Mouse (Mus musculus): ENCODE data around the gene Col4a2. TPM values are rescaled to one million over a fixed set of nuclear protein-coding genes. Genes with fewer than 3 reads are reported as not detected.
A peak's percentile ranks its signal among the peaks of the same experiment; 100 is the strongest.

The Col4a2 gene
- polyA plus RNA-seq, 1 experiment from 2014 or later: 44.5 TPM

DNA sequence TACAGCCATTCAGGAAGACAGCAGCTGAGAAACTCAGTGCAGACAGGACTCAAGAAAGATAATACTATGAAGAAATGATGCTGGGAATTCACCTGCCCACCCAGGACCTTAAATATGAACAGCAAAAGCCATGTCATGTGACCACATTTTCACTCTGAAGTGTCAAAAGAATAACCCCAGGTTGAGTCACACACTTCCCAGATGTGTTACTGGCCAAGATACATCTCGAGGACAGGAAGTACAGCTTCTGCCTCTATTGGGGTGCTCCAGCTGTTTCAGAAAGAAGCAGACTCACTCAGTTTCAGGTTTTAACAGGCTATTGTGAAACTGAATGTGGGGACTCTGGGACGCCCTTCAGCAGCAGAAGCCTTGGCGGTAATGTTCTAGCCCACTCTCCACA, 140.0 kb downstream of the Col4a2 start:
- H3K4me3 ChIP-seq (ENCODE audit: low read depth, low read length): no peak overlapping the region
- H3K9ac ChIP-seq (ENCODE audit: low read depth, low read length): no peak overlapping the region
- no peak overlapping the region for H3K27ac ChIP-seq (ENCODE audit: low read depth, low read length)
- no peak for TF ChIP-seq CTCF (IDR thresholded peaks at IDR 0.05; ENCODE audit: low read depth)
- H3K4me1 ChIP-seq (replicated peaks; ENCODE audit: control insufficient read depth, insufficient read depth, low read length): peaks cover 3% of the 10 kb centered on the region
- H3K9me3 ChIP-seq (ENCODE audit: control insufficient read depth): no peaks in the 10 kb centered on the region
- H3K27me3 ChIP-seq (replicated peaks; ENCODE audit: control insufficient read depth, insufficient read depth, low read length): no peaks in the 10 kb centered on the region
- H3K4me2 ChIP-seq (replicated peaks; ENCODE audit: low read depth): no peak overlapping the region
- H3K36me3 ChIP-seq (ENCODE audit: control insufficient read depth, insufficient read depth): peaks cover 15% of the 10 kb centered on the region; the same call in 1 of the 2 replicates
- no peak for ATAC-seq
- WGBS: 71% methylated on average over 3 of the region's 3 CpGs

DNA sequence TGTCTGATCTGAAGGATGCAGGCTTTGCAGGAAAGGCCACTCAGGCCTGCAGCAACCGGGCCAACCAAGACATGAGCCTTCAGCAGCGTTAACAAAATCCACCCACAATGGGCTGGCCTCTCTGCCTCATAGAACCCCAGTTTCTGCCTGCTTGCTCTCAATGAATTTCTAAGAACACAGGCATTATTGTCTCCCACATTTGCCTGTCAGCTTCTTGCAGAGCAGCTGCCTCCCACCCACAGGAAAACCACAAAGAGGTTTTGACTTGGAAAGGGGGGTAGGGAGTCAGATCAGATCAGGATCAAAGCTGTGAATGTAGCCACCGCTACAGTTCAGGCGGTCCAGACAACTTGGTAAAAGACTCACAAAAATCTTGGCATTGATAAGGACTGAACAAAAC, 140.4 kb downstream of the Col4a2 start:
- no peak overlapping the region for H3K27ac ChIP-seq (ENCODE audit: low read depth, low read length)
- H3K36me3 ChIP-seq (ENCODE audit: control insufficient read depth, insufficient read depth): peaks cover 14% of the 10 kb centered on the region; the same call in 1 of the 2 replicates
- WGBS: 72% methylated on average over 4 of the region's 4 CpGs
- no peak overlapping the region for H3K4me3 ChIP-seq (ENCODE audit: low read depth, low read length)
- no peaks in the 10 kb centered on the region for H3K27me3 ChIP-seq (replicated peaks; ENCODE audit: control insufficient read depth, insufficient read depth, low read length)
- TF ChIP-seq CTCF (IDR thresholded peaks at IDR 0.05; ENCODE audit: low read depth): no peak
- peaks cover 6% of the 10 kb centered on the region for H3K4me1 ChIP-seq (replicated peaks; ENCODE audit: control insufficient read depth, insufficient read depth, low read length)
- H3K4me2 ChIP-seq (replicated peaks; ENCODE audit: low read depth): no peak overlapping the region
- H3K9me3 ChIP-seq (ENCODE audit: control insufficient read depth): no peaks in the 10 kb centered on the region
- no peak for ATAC-seq
- H3K9ac ChIP-seq (ENCODE audit: low read depth, low read length): no peak overlapping the region

DNA sequence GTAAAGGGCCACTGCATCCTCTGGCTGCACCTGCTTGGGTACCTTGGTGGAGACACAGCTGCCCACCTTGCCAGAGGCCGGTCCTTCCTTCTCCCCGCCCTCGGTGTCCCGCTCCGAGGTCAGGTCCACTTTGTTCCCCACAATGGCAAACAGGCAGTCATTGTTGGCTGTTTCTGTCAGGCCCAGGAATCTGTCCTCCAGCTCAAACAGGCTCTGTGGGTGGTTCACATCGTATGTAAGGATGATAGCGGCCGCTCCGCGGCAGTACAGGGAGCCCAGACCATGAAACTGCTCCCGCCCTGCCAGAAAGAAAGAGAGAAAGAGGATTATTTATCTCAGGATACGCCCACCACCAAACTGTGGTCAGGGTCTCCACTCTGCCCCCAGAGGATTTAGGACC, 141.6 kb downstream of the Col4a2 start:
- Histone ChIP-seq H3K4me1 (replicated peaks; ENCODE audit: control insufficient read depth, insufficient read depth, low read length) (peaks cover 12% of the 10 kb centered on the region), H3K4me2 (replicated peaks; ENCODE audit: low read depth) (no peak overlapping the region), H3K9ac (ENCODE audit: low read depth, low read length) (no peak overlapping the region), H3K4me3 (ENCODE audit: low read depth, low read length) (no peak overlapping the region), H3K9me3 (ENCODE audit: control insufficient read depth) (no peaks in the 10 kb centered on the region), H3K27me3 (replicated peaks; ENCODE audit: control insufficient read depth, insufficient read depth, low read length) (no peaks in the 10 kb centered on the region), H3K36me3 (ENCODE audit: control insufficient read depth, insufficient read depth) (peaks cover 7% of the 10 kb centered on the region; the same call in 1 of the 2 replicates), H3K27ac (ENCODE audit: low read depth, low read length) (no peak overlapping the region)
- ATAC-seq: no peak
- WGBS: 70% methylated on average over 12 of the region's 12 CpGs
- no peak for TF ChIP-seq CTCF (IDR thresholded peaks at IDR 0.05; ENCODE audit: low read depth)

DNA sequence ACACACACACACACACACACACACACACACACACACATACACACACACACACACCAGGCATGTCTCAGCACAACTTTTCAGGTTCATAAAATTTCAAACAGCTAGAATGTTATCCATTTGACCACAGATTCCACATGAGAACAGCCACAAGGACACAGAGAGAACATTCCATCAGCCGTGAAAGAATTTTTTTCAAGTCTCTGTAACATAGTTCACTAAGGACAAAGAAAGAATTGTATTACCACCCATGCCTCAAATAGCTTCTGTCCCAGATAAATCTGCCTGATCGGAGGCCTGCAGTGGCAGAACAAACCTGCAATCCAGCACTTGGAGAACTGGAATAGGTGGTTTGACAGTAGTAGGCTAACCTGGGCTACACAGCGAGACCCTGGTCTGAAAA, 144.7 kb downstream of the Col4a2 start:
- no peak for TF ChIP-seq CTCF (IDR thresholded peaks at IDR 0.05; ENCODE audit: low read depth)
- no peak overlapping the region for H3K9ac ChIP-seq (ENCODE audit: low read depth, low read length)
- no peak for ATAC-seq
- no peak overlapping the region for H3K4me3 ChIP-seq (ENCODE audit: low read depth, low read length)
- H3K4me1 ChIP-seq (replicated peaks; ENCODE audit: control insufficient read depth, insufficient read depth, low read length): peaks cover 11% of the 10 kb centered on the region
- H3K27me3 ChIP-seq (replicated peaks; ENCODE audit: control insufficient read depth, insufficient read depth, low read length): no peaks in the 10 kb centered on the region
- peak overlapping the region; percentile 89; the same call in 1 of the 2 replicates for H3K27ac ChIP-seq (ENCODE audit: low read depth, low read length)
- H3K36me3 ChIP-seq (ENCODE audit: control insufficient read depth, insufficient read depth): peaks cover 7% of the 10 kb centered on the region; the same call in 1 of the 2 replicates
- H3K9me3 ChIP-seq (ENCODE audit: control insufficient read depth): no peaks in the 10 kb centered on the region
- 61% methylated on average over 3 of the region's 3 CpGs for WGBS
- no peak overlapping the region for H3K4me2 ChIP-seq (replicated peaks; ENCODE audit: low read depth)

DNA sequence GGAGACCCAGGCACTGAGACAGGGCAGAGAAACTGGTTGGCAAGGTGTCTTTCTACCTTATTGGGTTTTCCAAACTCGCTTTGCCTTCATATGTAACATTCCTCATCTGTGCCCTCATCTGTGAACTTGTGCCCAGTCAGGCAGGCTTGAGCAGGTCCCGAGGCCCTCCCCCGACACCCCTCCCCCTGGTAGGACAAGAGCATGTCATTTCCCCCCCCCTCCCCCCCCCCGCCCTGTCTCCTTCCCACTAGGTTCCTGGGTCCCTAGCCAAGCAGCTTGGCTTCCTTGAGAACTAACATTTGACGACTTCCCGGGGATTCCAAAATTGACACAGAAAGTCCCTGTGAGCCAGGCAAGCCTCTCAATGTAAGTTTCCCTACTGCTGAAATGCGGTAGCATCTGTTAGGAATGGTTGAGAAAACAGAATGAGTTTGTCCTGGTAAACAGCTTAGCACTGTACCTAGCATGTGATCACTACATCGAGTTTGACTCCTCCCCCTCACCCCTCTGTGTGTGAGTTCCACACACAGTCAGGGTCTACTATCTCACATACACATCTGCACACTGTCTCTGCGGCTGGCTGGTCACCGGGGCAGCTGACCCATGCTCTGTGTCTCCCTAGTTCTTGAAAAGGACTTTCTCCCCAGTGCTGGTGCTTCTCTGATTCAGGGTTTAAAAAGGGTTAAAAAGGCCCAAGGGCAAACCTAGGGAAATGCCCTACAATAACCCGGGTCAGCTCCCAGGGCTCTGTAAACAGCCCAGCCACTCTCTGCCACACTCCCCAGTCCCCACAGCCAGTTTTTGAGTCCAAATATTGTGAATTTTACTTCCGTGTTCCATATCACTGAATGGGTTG, 145.6 kb downstream of the Col4a2 start:
- H3K4me2 ChIP-seq (replicated peaks; ENCODE audit: low read depth): peak overlapping the region; percentile 35
- 34% methylated on average over 12 of the region's 12 CpGs for WGBS
- TF ChIP-seq CTCF (IDR thresholded peaks at IDR 0.05; ENCODE audit: low read depth): no peak
- H3K27ac ChIP-seq (ENCODE audit: low read depth, low read length): peak overlapping the region; percentile 89
- H3K4me3 ChIP-seq (ENCODE audit: low read depth, low read length): no peak overlapping the region
- H3K27me3 ChIP-seq (replicated peaks; ENCODE audit: control insufficient read depth, insufficient read depth, low read length): no peaks in the 10 kb centered on the region
- peaks cover 7% of the 10 kb centered on the region; the same call in 1 of the 2 replicates for H3K36me3 ChIP-seq (ENCODE audit: control insufficient read depth, insufficient read depth)
- peaks cover 11% of the 10 kb centered on the region for H3K4me1 ChIP-seq (replicated peaks; ENCODE audit: control insufficient read depth, insufficient read depth, low read length)
- H3K9ac ChIP-seq (ENCODE audit: low read depth, low read length): peak overlapping the region; percentile 37; the same call in 1 of the 2 replicates
- no peaks in the 10 kb centered on the region for H3K9me3 ChIP-seq (ENCODE audit: control insufficient read depth)
- ATAC-seq: peak; percentile 52

DNA sequence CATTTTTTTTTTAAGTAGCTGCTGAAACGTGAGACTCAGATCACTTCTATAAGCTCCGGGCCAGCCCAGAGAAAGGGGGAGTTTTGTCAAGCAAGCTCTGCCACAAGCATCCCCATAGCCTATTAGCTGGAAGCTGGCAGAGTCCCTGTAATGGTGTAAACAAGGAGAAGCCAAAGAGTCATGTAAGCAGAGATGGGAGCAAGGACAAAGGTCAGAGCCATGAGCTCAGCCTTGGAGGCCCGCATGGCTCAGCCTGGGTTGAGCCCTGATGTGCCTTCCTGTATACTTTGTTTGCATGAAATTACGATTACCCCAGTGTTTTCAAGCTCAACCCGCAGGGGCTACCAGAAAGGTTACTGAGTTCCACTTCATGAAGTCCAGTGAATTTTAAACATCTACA, 146.4 kb downstream of the Col4a2 start:
- H3K4me1 ChIP-seq (replicated peaks; ENCODE audit: control insufficient read depth, insufficient read depth, low read length): peaks cover 11% of the 10 kb centered on the region
- H3K9ac ChIP-seq (ENCODE audit: low read depth, low read length): peak overlapping the region; percentile 37; the same call in 1 of the 2 replicates
- ATAC-seq: peak; percentile 73
- TF ChIP-seq CTCF (IDR thresholded peaks at IDR 0.05; ENCODE audit: low read depth): no peak
- no peak overlapping the region for H3K4me3 ChIP-seq (ENCODE audit: low read depth, low read length)
- H3K9me3 ChIP-seq (ENCODE audit: control insufficient read depth): no peaks in the 10 kb centered on the region
- H3K27me3 ChIP-seq (replicated peaks; ENCODE audit: control insufficient read depth, insufficient read depth, low read length): no peaks in the 10 kb centered on the region
- H3K27ac ChIP-seq (ENCODE audit: low read depth, low read length): peak overlapping the region; percentile 89
- H3K4me2 ChIP-seq (replicated peaks; ENCODE audit: low read depth): peak overlapping the region; percentile 35
- H3K36me3 ChIP-seq (ENCODE audit: control insufficient read depth, insufficient read depth): peaks cover 2% of the 10 kb centered on the region; the same call in 1 of the 2 replicates
- WGBS: 15% methylated on average over 5 of the region's 5 CpGs
